Mouse (Mus musculus) myocyte (in vitro differentiated cells): ENCODE data around the gene Acap3. TPM values are rescaled to one million over a fixed set of nuclear protein-coding genes. Genes with fewer than 3 reads are reported as not detected.

Experiments
- H3K27me3 ChIP-seq: one replicate; pipeline ENCODE4 v1.6.1; 2011; ENCODE audit not compliant: control insufficient read depth, insufficient read depth, insufficient read length
- H3K36me3 ChIP-seq: one replicate; pipeline ENCODE4 v1.6.1; 2011; ENCODE audit not compliant: control insufficient read depth, insufficient read depth
- H3K4me2 ChIP-seq: one replicate; pipeline ENCODE4 v1.6.1; 2011; ENCODE audit warnings: low read depth, control low read depth
- H3K4me3 ChIP-seq: one replicate; pipeline ENCODE4 v1.5.1; 2011; ENCODE audit warnings: mild to moderate bottlenecking, control low read depth, moderate library complexity
- H3K79me2 ChIP-seq: one replicate; pipeline ENCODE4 v1.6.1; 2011; ENCODE audit not compliant: control insufficient read depth, insufficient read depth
- H3ac ChIP-seq: one replicate; pipeline ENCODE4 v1.6.1; 2011; ENCODE audit not compliant: control insufficient read depth, insufficient read length
- CEBPB ChIP-seq: IDR thresholded peaks from 2 replicates; pipeline ENCODE4 v1.6.1; 2011; ENCODE audit warnings: mild to moderate bottlenecking, moderate library complexity; ENCODE audit not compliant: poor library complexity, insufficient read depth, severe bottlenecking
- E2F4 ChIP-seq: IDR thresholded peaks from one replicate; pipeline ENCODE4 v1.6.1; 2011; ENCODE audit warnings: mild to moderate bottlenecking, control low read depth, moderate library complexity; ENCODE audit not compliant: insufficient read depth
- MAX ChIP-seq: IDR thresholded peaks from one replicate; pipeline ENCODE4 v1.6.1; 2011; ENCODE audit warnings: low read depth, mild to moderate bottlenecking, control low read depth
- MYOD1 ChIP-seq, 3 experiments: IDR thresholded peaks; one replicate each; pipeline ENCODE4 v1.6.1; 2011; ENCODE audit warnings: control low read depth in 2 of 3, low read depth in 2 of 3, mild to moderate bottlenecking in 2 of 3, moderate library complexity in 1 of 3; ENCODE audit not compliant: insufficient read length in 2 of 3, control insufficient read depth in 1 of 3
- MYOG ChIP-seq, 3 experiments: IDR thresholded peaks; one replicate each; pipeline ENCODE4 v1.6.1; 2011; ENCODE audit warnings: control low read depth in 2 of 3, low read depth in 2 of 3, mild to moderate bottlenecking in 2 of 3; ENCODE audit not compliant: insufficient read length in 2 of 3, control insufficient read depth in 1 of 3, insufficient read depth in 1 of 3
- POLR2A ChIP-seq: IDR thresholded peaks from one replicate; pipeline ENCODE4 v1.6.1; 2011; ENCODE audit warnings: low read depth, mild to moderate bottlenecking, control low read depth, moderate library complexity; ENCODE audit not compliant: insufficient read length
- POLR2AphosphoS2 ChIP-seq: IDR thresholded peaks from one replicate; pipeline ENCODE4 v1.6.1; 2011; ENCODE audit warnings: low read depth, control low read depth; ENCODE audit not compliant: insufficient read length
- REST ChIP-seq: IDR thresholded peaks from one replicate; pipeline ENCODE4 v1.6.1; 2011; ENCODE audit warnings: mild to moderate bottlenecking, control low read depth, moderate library complexity; ENCODE audit not compliant: insufficient read depth, insufficient read length
- SRF ChIP-seq: IDR thresholded peaks from one replicate; pipeline ENCODE4 v1.6.1; 2011; ENCODE audit warnings: low read depth; ENCODE audit not compliant: control insufficient read depth, insufficient read length
- TCF12 ChIP-seq: IDR thresholded peaks from one replicate; pipeline ENCODE4 v1.6.1; 2011; ENCODE audit warnings: mild to moderate bottlenecking, control low read depth; ENCODE audit not compliant: poor library complexity, insufficient read depth, severe bottlenecking
- TCF3 ChIP-seq: IDR thresholded peaks from one replicate; pipeline ENCODE4 v1.6.1; 2011; ENCODE audit warnings: low read depth, control low read depth; ENCODE audit not compliant: insufficient read length
- USF1 ChIP-seq: IDR thresholded peaks from one replicate; pipeline ENCODE4 v1.6.1; 2011; ENCODE audit warnings: low read depth, mild to moderate bottlenecking, control low read depth, moderate library complexity
- polyA plus RNA-seq: library from polyadenylated mRNA; unstranded; fragments of >200 nt; fragmentation: generic; extraction: Trizol; gene quantifications from one replicate; pipeline ENCODE4 v1.2.1, GENCODE M21; 2012; ENCODE audit warnings: missing spikeins

The Acap3 gene
- polyA plus RNA-seq, 1 experiment = 22.3 TPM

DNA sequence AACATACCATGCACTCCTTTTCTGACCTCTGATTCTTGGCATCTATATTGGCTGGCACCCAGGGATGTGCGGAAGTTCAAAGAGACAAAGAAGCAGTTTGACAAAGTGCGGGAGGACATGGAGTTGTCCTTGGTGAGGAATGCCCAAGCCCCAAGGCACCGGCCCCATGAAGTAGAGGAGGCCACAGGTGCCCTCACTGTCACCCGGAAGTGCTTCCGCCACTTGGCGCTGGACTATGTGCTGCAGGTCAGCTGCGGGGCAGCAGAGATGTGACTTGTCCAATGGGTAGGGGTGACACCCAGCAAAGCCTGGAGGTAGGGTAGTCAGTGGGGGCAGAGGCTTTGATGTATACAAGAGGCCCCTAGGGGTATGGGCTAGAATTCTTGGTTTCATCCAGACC, 7.7 kb downstream of the Acap3 start:
- TF ChIP-seq TCF3 (no peak), E2F4 (no peak), MYOG (IDR thresholded peaks at IDR 0.05; ENCODE audit: control insufficient read depth in 1 of 3, insufficient read depth in 1 of 3, insufficient read length in 2 of 3, low read depth in 2 of 3) (no peak), SRF (no peak), TCF12 (no peak), POLR2A (no peak), MAX (no peak), REST (no peak), POLR2AphosphoS2 (no peak), MYOD1 (IDR thresholded peaks at IDR 0.05; ENCODE audit: control insufficient read depth in 1 of 3, insufficient read length in 2 of 3, low read depth in 2 of 3) (no peak), USF1 (no peak), CEBPB (no peak)
- no peak overlapping the region for H3K4me2 ChIP-seq
- no peaks in the 10 kb centered on the region for H3K27me3 ChIP-seq
- peaks cover 18% of the 10 kb centered on the region for H3K79me2 ChIP-seq
- H3K4me3 ChIP-seq = no peak overlapping the region
- H3ac ChIP-seq = no peak overlapping the region
- no peaks in the 10 kb centered on the region for H3K36me3 ChIP-seq

DNA sequence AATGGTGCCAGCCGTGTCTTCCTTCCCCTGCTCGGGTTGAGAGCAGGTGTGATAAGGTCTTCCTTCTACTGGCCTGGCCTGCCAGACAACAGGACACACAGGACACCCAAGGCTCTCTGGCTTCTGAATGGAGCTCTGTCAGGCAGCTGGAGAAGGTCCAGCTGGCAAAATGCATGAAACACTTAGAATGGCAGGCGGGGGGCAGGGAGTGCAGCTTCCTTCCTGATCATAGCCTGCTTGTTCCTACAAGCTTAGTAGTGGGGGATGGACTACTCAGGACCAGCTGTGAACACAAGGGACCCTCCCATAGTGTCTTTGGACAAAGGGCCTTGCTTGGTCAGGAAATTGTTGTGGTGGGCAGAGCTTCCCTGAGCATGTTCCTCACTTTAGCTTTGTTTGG, 9.6 kb downstream of the Acap3 start:
- H3K4me3 ChIP-seq = no peak overlapping the region
- no peaks in the 10 kb centered on the region for H3K27me3 ChIP-seq
- H3K4me2 ChIP-seq = no peak overlapping the region

GRCm38 (mm10) chr4:155903246-155903645, 11.6 kb downstream of the Acap3 start:
- no peaks in the 10 kb centered on the region for H3K79me2 ChIP-seq
- TF ChIP-seq MAX (no peak), MYOG (IDR thresholded peaks at IDR 0.05; ENCODE audit: control insufficient read depth in 1 of 3, insufficient read depth in 1 of 3, insufficient read length in 2 of 3, low read depth in 2 of 3) (no peak)
- H3K4me2 ChIP-seq = no peak overlapping the region
- H3K27me3 ChIP-seq = no peaks in the 10 kb centered on the region
- no peaks in the 10 kb centered on the region for H3K36me3 ChIP-seq
- H3K4me3 ChIP-seq = no peak overlapping the region
- H3ac ChIP-seq = no peak overlapping the region

More for the DNA sequence above, 9.6 kb downstream of the Acap3 start:
- H3K79me2 ChIP-seq = peaks cover 4% of the 10 kb centered on the region
- H3ac ChIP-seq = no peak overlapping the region
- no peaks in the 10 kb centered on the region for H3K36me3 ChIP-seq
- TF ChIP-seq MAX (no peak), MYOD1 (IDR thresholded peaks at IDR 0.05; ENCODE audit: control insufficient read depth in 1 of 3, insufficient read length in 2 of 3, low read depth in 2 of 3) (no peak), MYOG (IDR thresholded peaks at IDR 0.05; ENCODE audit: control insufficient read depth in 1 of 3, insufficient read depth in 1 of 3, insufficient read length in 2 of 3, low read depth in 2 of 3) (no peak), POLR2AphosphoS2 (no peak), E2F4 (no peak), USF1 (no peak), CEBPB (no peak), REST (no peak), POLR2A (no peak), TCF3 (no peak), TCF12 (no peak), SRF (no peak)

GRCm38 (mm10) chr4:155904318-155905102, 12.9 kb downstream of the Acap3 start:
- H3K36me3 ChIP-seq = no peaks in the 10 kb centered on the region
- H3ac ChIP-seq = no peak overlapping the region
- no peaks in the 10 kb centered on the region for H3K27me3 ChIP-seq
- no peak overlapping the region for H3K4me2 ChIP-seq
- H3K4me3 ChIP-seq = no peak overlapping the region
- no peak for TF ChIP-seq REST
- no peak for TF ChIP-seq POLR2A
- TF ChIP-seq TCF3 = no peak
- TF ChIP-seq SRF = no peak
- no peak for TF ChIP-seq TCF12
- TF ChIP-seq MAX = no peak
- no peak for TF ChIP-seq MYOG (IDR thresholded peaks at IDR 0.05; ENCODE audit: control insufficient read depth in 1 of 3, insufficient read depth in 1 of 3, insufficient read length in 2 of 3, low read depth in 2 of 3)
- no peak for TF ChIP-seq E2F4
- TF ChIP-seq CEBPB = no peak
- no peak for TF ChIP-seq USF1
- no peaks in the 10 kb centered on the region for H3K79me2 ChIP-seq

DNA sequence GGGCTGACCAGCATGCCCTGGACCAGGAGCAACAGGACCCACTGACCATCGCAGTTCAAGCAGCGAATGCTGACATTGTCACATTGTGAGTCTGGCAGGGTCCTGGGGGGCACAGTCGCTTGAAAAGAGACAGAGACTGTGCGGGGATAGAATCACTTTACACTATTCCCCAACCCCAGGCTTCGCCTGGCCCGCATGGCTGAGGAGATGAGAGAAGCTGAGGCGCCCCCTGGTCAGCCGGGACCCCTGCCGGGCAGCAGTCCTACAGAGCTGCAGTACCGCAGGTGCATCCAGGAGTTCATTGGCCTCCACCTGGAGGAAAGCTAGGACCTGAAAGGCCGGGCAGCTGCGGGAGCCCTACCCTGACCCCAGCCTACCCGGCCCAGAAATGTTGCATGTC, 14.0 kb downstream of the Acap3 start:
- TF ChIP-seq E2F4 = no peak
- no peak for TF ChIP-seq CEBPB
- TF ChIP-seq USF1 = no peak
- TF ChIP-seq SRF = no peak
- no peak for TF ChIP-seq MYOG (IDR thresholded peaks at IDR 0.05; ENCODE audit: control insufficient read depth in 1 of 3, insufficient read depth in 1 of 3, insufficient read length in 2 of 3, low read depth in 2 of 3)
- no peak for TF ChIP-seq POLR2AphosphoS2
- no peak for TF ChIP-seq POLR2A
- TF ChIP-seq TCF12 = no peak
- TF ChIP-seq REST = no peak
- no peak for TF ChIP-seq MAX
- TF ChIP-seq MYOD1 (IDR thresholded peaks at IDR 0.05; ENCODE audit: control insufficient read depth in 1 of 3, insufficient read length in 2 of 3, low read depth in 2 of 3) = no peak
- no peak for TF ChIP-seq TCF3
- H3ac ChIP-seq = no peak overlapping the region
- H3K4me2 ChIP-seq = no peak overlapping the region
- no peak overlapping the region for H3K4me3 ChIP-seq
- H3K79me2 ChIP-seq = no peaks in the 10 kb centered on the region
- no peaks in the 10 kb centered on the region for H3K27me3 ChIP-seq
- no peaks in the 10 kb centered on the region for H3K36me3 ChIP-seq
